Comparison of ENCODE assay signal across 8 mouse cellular contexts in genomic region chr5:134946857-134947255, GRCm38 (mm10). TPM values are rescaled to one million over a fixed set of nuclear protein-coding genes. Genes with fewer than 3 reads are reported as not detected.
DNase-seq lines count a peak whose midpoint lies in the region; ATAC-seq and TF ChIP-seq lines count a peak whose summit lies in the region.

Gene Cldn4, minus strand, starts transcription at chr5:134946934.

- H3K9ac ChIP-seq in neural tube, embryonic 15.5 days (replicated peaks) = no peak within 1 kb of the TSS
- peak within 1 kb of the TSS; percentile 64 for H3K9ac ChIP-seq in intestine, postnatal 0 days (ENCODE audit: low read depth, low read length)

- H3K4me1 ChIP-seq in neural tube, embryonic 15.5 days = peaks cover 11% of the 10 kb centered on the region
- H3K4me1 ChIP-seq in intestine, postnatal 0 days (replicated peaks; ENCODE audit: control insufficient read depth, insufficient read depth, low read length) = peaks cover 15% of the 10 kb centered on the region; the same call in 1 of the 2 replicates

- H3K9me3 ChIP-seq in neural tube, embryonic 15.5 days (replicated peaks) = no peaks in the 10 kb centered on the region
- H3K9me3 ChIP-seq in intestine, postnatal 0 days (ENCODE audit: control insufficient read depth) = no peaks in the 10 kb centered on the region

- ATAC-seq in neural tube, embryonic 15.5 days (ENCODE audit: low FRiP score) = no peak
- ATAC-seq in intestine, postnatal 0 days = peak; percentile 82

- no peak within 1 kb of the TSS for H3K4me3 ChIP-seq in neural tube, embryonic 15.5 days (replicated peaks)
- peak within 1 kb of the TSS; percentile 54 for H3K4me3 ChIP-seq in intestine, postnatal 0 days (ENCODE audit: low read depth, low read length)

- peaks cover 24% of the 10 kb centered on the region for H3K27me3 ChIP-seq in neural tube, embryonic 15.5 days (replicated peaks)
- no peaks in the 10 kb centered on the region for H3K27me3 ChIP-seq in intestine, postnatal 0 days (replicated peaks; ENCODE audit: control insufficient read depth, insufficient read depth, low read length)

- no peak within 1 kb of the TSS for H3K27ac ChIP-seq in neural tube, embryonic 15.5 days (replicated peaks)
- peak within 1 kb of the TSS; percentile 83 for H3K27ac ChIP-seq in intestine, postnatal 0 days (ENCODE audit: low read depth, low read length)

- TF ChIP-seq CTCF in intestine, postnatal 0 days (IDR thresholded peaks at IDR 0.05; ENCODE audit: low read depth) = no peak

- 12% methylated on average over 11 of the region's 11 CpGs for WGBS in neural tube, embryonic 15.5 days
- 10% methylated on average over 11 of the region's 11 CpGs for WGBS in intestine, postnatal 0 days

- peak; percentile 25 for DNase-seq in neural tube, embryonic 10.5 days (ENCODE audit: extremely low spot score, low spot score)
- DNase-seq in lung, postnatal 10 days = peak; percentile 74
- DNase-seq in urinary bladder, postnatal 25 days (ENCODE audit: low spot score) = peak; percentile 69
- no peak for DNase-seq in adrenal gland, adult 2 months
- no peak for DNase-seq in cerebellum, postnatal 14 days
- no peak for DNase-seq in spleen, postnatal 14 days (ENCODE audit: low spot score in 2 of 2)

- no peak within 1 kb of the TSS for H3K4me2 ChIP-seq in neural tube, embryonic 15.5 days
- peak within 1 kb of the TSS; percentile 62 for H3K4me2 ChIP-seq in intestine, postnatal 0 days (replicated peaks; ENCODE audit: low read depth)

- H3K36me3 ChIP-seq in neural tube, embryonic 15.5 days = no peaks in the 10 kb centered on the region
- no peaks in the 10 kb centered on the region for H3K36me3 ChIP-seq in intestine, postnatal 0 days (ENCODE audit: control insufficient read depth, insufficient read depth)

RNA-seq across cellular contexts. Expression of gene Cldn4, which starts in this region (rescaled TPM):
- polyA plus RNA-seq in neural tube, embryonic 15.5 days (2015; fragmentation: Nextera tagmentation; extraction: Ambion mirVana) = 0.13 and 10.1 TPM in 2 replicates
- polyA plus RNA-seq in intestine, postnatal 0 days (2015; fragmentation: Nextera tagmentation; extraction: Ambion mirVana) = 62.1 and 76.6 TPM in 2 replicates
- not detected for total RNA-seq in adrenal gland, adult 2 months (2021)
- 0.06 TPM in 1 of 2 replicates, not detected in the other for polyA plus RNA-seq in adrenal gland, adult 2 months (2012; rRNA removed)

Comparison
In these comparisons a context has a peak if more than half of its experiments do, and no peak if none do; other contexts are left out.
1. DNase-seq: peak in neural tube, embryonic 10.5 days (single experiment), lung, postnatal 10 days (single experiment) and urinary bladder, postnatal 25 days (single experiment); none in adrenal gland, adult 2 months (single experiment), cerebellum, postnatal 14 days (0 of 2) and spleen, postnatal 14 days (0 of 2).